Mouse (Mus musculus): Measurements from ENCODE around the gene Iffo1. TPM values are rescaled to one million over a fixed set of nuclear protein-coding genes. Genes with fewer than 3 reads are reported as not detected.

The Iffo1 gene
- polyA plus RNA-seq, 1 experiment: 35.0 TPM

DNA sequence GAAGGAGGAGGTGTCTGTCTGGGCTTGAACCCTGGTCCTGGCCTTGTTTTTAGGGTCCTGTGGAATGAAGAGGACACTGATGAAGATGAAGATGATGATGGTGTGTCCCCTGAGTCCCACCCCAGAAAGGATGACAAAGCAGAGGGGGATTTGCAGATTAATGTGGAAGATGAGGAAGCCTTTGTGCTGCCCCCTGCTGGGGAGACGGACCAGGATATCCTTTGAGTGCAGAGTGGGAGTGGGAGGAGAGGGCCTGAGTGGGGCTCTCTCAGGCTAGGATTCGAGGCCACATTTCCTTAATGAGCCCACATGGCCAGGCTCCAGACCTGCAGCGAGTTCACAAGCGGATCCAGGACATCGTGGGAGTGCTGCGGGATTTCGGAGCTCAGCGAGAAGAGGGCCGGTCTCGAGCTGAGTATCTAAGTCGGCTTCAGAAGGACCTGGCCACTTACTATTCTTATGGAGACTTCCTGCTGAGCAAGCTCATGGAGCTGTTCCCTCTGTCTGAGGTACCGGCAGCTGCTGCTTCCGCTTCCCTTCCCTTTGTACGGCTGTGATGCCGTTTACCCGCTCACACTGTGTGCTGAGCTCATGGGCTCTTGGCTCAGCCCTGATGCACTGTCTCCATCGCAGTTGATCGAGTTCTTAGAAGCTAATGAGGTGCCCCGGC lies 7.9 kb upstream of the Iffo1 start:
- 75% methylated on average over 19 of the region's 19 CpGs for WGBS
- Histone ChIP-seq H3K4me3 (ENCODE audit: insufficient read depth, low read depth, low read length) (no peak overlapping the region), H3K36me3 (ENCODE audit: control insufficient read depth, insufficient read depth, low read length) (peaks cover 2% of the 10 kb centered on the region; the same call in 1 of the 2 replicates), H3K27me3 (replicated peaks; ENCODE audit: control insufficient read depth, insufficient read depth, low read length) (no peaks in the 10 kb centered on the region), H3K4me1 (ENCODE audit: control insufficient read depth, insufficient read depth, low read length) (0 out of 2 replicates have a peak, but pooled peaks cover 3% of the 10 kb centered on the region), H3K27ac (ENCODE audit: insufficient read depth, low read depth, low read length) (no peak overlapping the region)
- DNase-seq: peak; percentile 37
- TF ChIP-seq CTCF (conservative IDR thresholded peaks at IDR 0.05; ENCODE audit: insufficient read depth, insufficient read length, low read depth, low read length) (peak; percentile 53), POLR2A (IDR thresholded peaks at IDR 0.05; ENCODE audit: low read depth, low read length) (no peak)

- WGBS: 91% methylated on average over 7 of the region's 7 CpGs
- Histone ChIP-seq H3K4me3 (ENCODE audit: insufficient read depth, low read depth, low read length) (no peak overlapping the region), H3K27ac (ENCODE audit: insufficient read depth, low read depth, low read length) (no peak overlapping the region), H3K36me3 (ENCODE audit: control insufficient read depth, insufficient read depth, low read length) (peaks cover 2% of the 10 kb centered on the region; the same call in 1 of the 2 replicates), H3K27me3 (replicated peaks; ENCODE audit: control insufficient read depth, insufficient read depth, low read length) (no peaks in the 10 kb centered on the region), H3K4me1 (ENCODE audit: control insufficient read depth, insufficient read depth, low read length) (peaks cover 6% of the 10 kb centered on the region; the same call in 1 of the 2 replicates)
- DNase-seq: no peak
- TF ChIP-seq POLR2A (IDR thresholded peaks at IDR 0.05; ENCODE audit: low read depth, low read length): no peak
- no peak for TF ChIP-seq CTCF (conservative IDR thresholded peaks at IDR 0.05; ENCODE audit: insufficient read depth, insufficient read length, low read depth, low read length)
Observed at GRCm38 (mm10) chr6:125139747-125140146, 5.3 kb upstream of the Iffo1 start.

GRCm38 (mm10) chr6:125142436-125142835 lies 2.6 kb upstream of the Iffo1 start:
- Histone ChIP-seq H3K27ac (ENCODE audit: insufficient read depth, low read depth, low read length) (no peak overlapping the region), H3K4me3 (ENCODE audit: insufficient read depth, low read depth, low read length) (no peak overlapping the region), H3K36me3 (ENCODE audit: control insufficient read depth, insufficient read depth, low read length) (peaks cover 2% of the 10 kb centered on the region; the same call in 1 of the 2 replicates), H3K4me1 (ENCODE audit: control insufficient read depth, insufficient read depth, low read length) (peaks cover 13% of the 10 kb centered on the region; the same call in 1 of the 2 replicates), H3K27me3 (replicated peaks; ENCODE audit: control insufficient read depth, insufficient read depth, low read length) (no peaks in the 10 kb centered on the region)
- 90% methylated on average over 8 of the region's 8 CpGs for WGBS
- no peak for DNase-seq
- TF ChIP-seq CTCF (conservative IDR thresholded peaks at IDR 0.05; ENCODE audit: insufficient read depth, insufficient read length, low read depth, low read length): no peak
- no peak for TF ChIP-seq POLR2A (IDR thresholded peaks at IDR 0.05; ENCODE audit: low read depth, low read length)

GRCm38 (mm10) chr6:125143128-125143527 lies 1.9 kb upstream of the Iffo1 start:
- TF ChIP-seq CTCF (conservative IDR thresholded peaks at IDR 0.05; ENCODE audit: insufficient read depth, insufficient read length, low read depth, low read length) (no peak), POLR2A (IDR thresholded peaks at IDR 0.05; ENCODE audit: low read depth, low read length) (no peak)
- no peak overlapping the region for H3K4me3 ChIP-seq (ENCODE audit: insufficient read depth, low read depth, low read length)
- WGBS: 75% methylated on average over 3 of the region's 3 CpGs
- H3K27me3 ChIP-seq (replicated peaks; ENCODE audit: control insufficient read depth, insufficient read depth, low read length): no peaks in the 10 kb centered on the region
- DNase-seq: no peak
- H3K4me1 ChIP-seq (ENCODE audit: control insufficient read depth, insufficient read depth, low read length): peaks cover 14% of the 10 kb centered on the region
- no peak overlapping the region for H3K27ac ChIP-seq (ENCODE audit: insufficient read depth, low read depth, low read length)
- H3K36me3 ChIP-seq (ENCODE audit: control insufficient read depth, insufficient read depth, low read length): peaks cover 2% of the 10 kb centered on the region; the same call in 1 of the 2 replicates

DNA sequence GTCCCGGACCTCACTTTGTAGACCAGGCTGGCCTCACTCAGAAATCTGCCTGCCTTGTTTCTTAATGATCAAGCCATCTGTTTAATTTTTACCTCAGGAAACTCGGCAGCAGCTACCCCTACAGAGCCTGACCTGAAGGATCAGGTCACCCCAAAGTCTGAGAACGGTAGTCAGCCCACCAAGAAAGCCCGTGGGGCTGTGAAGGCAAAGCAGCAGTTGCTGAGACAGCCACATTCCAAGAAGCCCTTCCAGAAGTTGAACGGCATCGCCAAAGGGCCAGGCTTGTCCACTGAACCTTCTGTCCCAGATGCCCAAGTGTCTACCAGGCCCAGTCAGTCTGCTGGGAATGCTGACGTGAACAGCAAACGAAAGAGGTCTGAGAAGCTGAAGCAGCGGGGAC lies 1.1 kb upstream of the Iffo1 start:
- Histone ChIP-seq H3K4me1 (ENCODE audit: control insufficient read depth, insufficient read depth, low read length) (peaks cover 21% of the 10 kb centered on the region), H3K4me3 (ENCODE audit: insufficient read depth, low read depth, low read length) (no peak overlapping the region), H3K36me3 (ENCODE audit: control insufficient read depth, insufficient read depth, low read length) (peaks cover 2% of the 10 kb centered on the region; the same call in 1 of the 2 replicates), H3K27ac (ENCODE audit: insufficient read depth, low read depth, low read length) (peak overlapping the region; percentile 40), H3K27me3 (replicated peaks; ENCODE audit: control insufficient read depth, insufficient read depth, low read length) (no peaks in the 10 kb centered on the region)
- 54% methylated on average over 9 of the region's 9 CpGs for WGBS
- no peak for TF ChIP-seq POLR2A (IDR thresholded peaks at IDR 0.05; ENCODE audit: low read depth, low read length)
- peak; percentile 62 for DNase-seq

- Histone ChIP-seq H3K36me3 (ENCODE audit: control insufficient read depth, insufficient read depth, low read length) (peaks cover 2% of the 10 kb centered on the region; the same call in 1 of the 2 replicates), H3K4me1 (ENCODE audit: control insufficient read depth, insufficient read depth, low read length) (peaks cover 29% of the 10 kb centered on the region), H3K4me3 (ENCODE audit: insufficient read depth, low read depth, low read length) (peak overlapping the region; percentile 65), H3K27ac (ENCODE audit: insufficient read depth, low read depth, low read length) (peak overlapping the region; percentile 46), H3K27me3 (replicated peaks; ENCODE audit: control insufficient read depth, insufficient read depth, low read length) (no peaks in the 10 kb centered on the region)
- WGBS: 6% methylated on average over 35 of the region's 35 CpGs
- TF ChIP-seq CTCF (conservative IDR thresholded peaks at IDR 0.05; ENCODE audit: insufficient read depth, insufficient read length, low read depth, low read length): no peak
- no peak for TF ChIP-seq POLR2A (IDR thresholded peaks at IDR 0.05; ENCODE audit: low read depth, low read length)
- no peak for DNase-seq
Observed at GRCm38 (mm10) chr6:125145479-125145951, 474 bp downstream of the Iffo1 start.

GRCm38 (mm10) chr6:125146148-125146547 lies 1.1 kb downstream of the Iffo1 start:
- Histone ChIP-seq H3K36me3 (ENCODE audit: control insufficient read depth, insufficient read depth, low read length) (no peaks in the 10 kb centered on the region), H3K4me3 (ENCODE audit: insufficient read depth, low read depth, low read length) (peak overlapping the region; percentile 65), H3K27me3 (replicated peaks; ENCODE audit: control insufficient read depth, insufficient read depth, low read length) (no peaks in the 10 kb centered on the region), H3K4me1 (ENCODE audit: control insufficient read depth, insufficient read depth, low read length) (peaks cover 29% of the 10 kb centered on the region), H3K27ac (ENCODE audit: insufficient read depth, low read depth, low read length) (no peak overlapping the region)
- TF ChIP-seq CTCF (conservative IDR thresholded peaks at IDR 0.05; ENCODE audit: insufficient read depth, insufficient read length, low read depth, low read length): no peak
- no peak for TF ChIP-seq POLR2A (IDR thresholded peaks at IDR 0.05; ENCODE audit: low read depth, low read length)
- no peak for DNase-seq
- 52% methylated on average over 7 of the region's 7 CpGs for WGBS

All from kidney, adult 2 months (tissue).